Mouse (Mus musculus) liver, embryonic 14.5 days (tissue): Measurements from ENCODE around the gene Rasgef1b.

Source experiments
- CTCF ChIP-seq: IDR thresholded peaks from 2 replicates; pipeline ENCODE4 v1.5.1; 2016; ENCODE audit warnings: antibody characterized with exemption, low read depth, control low read depth
- EP300 ChIP-seq: IDR thresholded peaks from 2 replicates; pipeline ENCODE4 v1.6.1; 2016; ENCODE audit warnings: antibody characterized with exemption, low read depth

DNA sequence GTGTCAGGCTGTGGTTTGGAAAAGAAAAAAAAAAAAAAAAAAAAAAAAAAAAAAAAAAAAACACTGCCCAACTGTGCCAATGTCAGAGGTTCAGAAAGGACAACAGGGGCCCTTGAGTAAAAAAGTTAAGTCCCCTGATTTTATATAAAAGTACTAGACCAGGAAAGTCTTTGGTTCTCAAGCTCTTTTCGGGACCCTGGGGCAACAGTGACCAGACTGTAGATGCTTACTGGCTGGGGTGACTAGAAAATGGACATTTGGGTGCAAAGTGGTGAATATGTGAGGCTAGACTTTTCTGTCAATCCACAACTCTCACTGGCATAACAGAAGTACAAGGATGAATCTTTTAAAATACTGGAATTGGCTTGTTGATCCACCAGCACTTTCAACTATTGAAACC lies 1.1 kb upstream of the Rasgef1b start:
- no peak for TF ChIP-seq CTCF
- TF ChIP-seq EP300, result no peak
